Mouse (Mus musculus): ENCODE data around the gene Vmn2r111.
"Not testable (repeated sequence)": the region's sequence is repeated elsewhere in the genome, so short reads cannot be mapped to it uniquely, and the experiment has no call there.

Vmn2r111 gene

DNA sequence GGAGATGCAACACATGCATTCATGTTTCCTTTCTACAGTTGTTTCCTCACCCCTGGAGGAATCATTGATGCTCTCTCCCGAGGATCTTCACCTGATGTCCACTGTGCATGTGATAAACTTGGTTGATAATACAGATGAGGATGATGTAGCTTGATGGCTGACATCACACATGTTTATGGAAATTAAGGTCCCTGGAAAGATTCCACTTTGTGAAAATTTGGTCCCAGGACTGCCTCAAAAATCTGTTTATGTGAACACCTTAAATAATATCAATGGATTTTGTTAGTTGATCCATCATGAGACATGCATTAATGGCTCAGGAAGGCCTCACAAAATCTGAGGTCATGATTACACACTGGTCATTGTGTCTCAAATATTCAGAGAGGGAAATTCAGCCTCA lies at the start of gene Vmn2r111:
Gene Vmn2r111 (minus strand): TSS at position 101 of the 400 bp plus-strand sequence.
- DNase-seq: not testable (repeated sequence)

DNA sequence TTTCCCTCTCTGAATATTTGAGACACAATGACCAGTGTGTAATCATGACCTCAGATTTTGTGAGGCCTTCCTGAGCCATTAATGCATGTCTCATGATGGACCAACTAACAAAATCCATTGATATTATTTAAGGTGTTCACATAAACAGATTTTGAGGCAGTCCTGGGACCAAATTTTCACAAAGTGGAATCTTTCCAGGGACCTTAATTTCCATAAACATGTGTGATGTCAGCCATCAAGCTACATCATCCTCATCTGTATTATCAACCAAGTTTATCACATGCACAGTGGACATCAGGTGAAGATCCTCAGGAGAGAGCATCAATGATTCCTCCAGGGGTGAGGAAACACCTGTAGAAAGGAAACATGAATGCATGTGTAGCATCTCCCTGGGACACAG lies 27.4 kb upstream of the Vmn2r111 start, which contains the start of gene Vmn2r112:
Gene Vmn2r112 (plus strand): TSS at position 301 of the 400 bp plus-strand sequence.
- not testable (repeated sequence) for DNase-seq

DNA sequence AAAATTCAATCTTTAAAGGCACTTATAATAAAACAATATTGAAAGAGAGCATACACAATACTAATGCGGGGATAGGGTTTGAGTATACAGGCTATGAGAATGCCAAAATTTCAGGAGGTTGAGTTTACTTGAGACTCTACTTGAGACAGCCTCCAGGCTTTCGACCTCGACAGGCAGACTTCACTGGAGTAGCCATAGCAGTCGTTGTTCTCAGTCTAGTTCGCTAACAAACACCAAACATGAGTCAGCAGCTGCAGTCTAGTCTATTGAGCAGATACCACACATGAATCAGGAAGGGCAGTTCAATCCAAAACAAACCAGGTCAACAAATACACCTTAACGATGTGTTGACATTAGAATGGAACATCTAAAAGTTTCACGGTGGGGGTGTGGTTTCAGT lies 52.8 kb downstream of the Vmn2r111 start:
- DNase-seq: not testable (repeated sequence)

DNA sequence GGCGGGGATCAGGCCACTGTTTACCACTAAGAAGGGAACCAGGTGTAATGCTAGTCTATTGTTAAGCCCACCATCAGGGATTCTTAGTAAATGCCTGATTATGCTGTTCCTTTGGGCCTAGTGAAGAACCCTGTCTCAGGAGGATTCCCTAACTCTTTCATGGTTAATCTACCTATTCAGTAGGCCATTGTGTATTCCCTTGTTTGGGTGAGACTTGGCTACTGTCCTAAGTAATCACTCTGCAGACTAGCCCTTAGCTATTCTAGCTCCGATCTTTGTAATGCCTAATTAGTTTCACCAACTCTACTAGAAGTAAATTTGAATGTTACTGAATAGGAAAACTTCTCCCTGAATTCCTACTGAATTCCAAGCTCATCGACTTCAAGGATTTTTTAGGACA lies 53.2 kb downstream of the Vmn2r111 start:
- not testable (repeated sequence) for DNase-seq

DNA sequence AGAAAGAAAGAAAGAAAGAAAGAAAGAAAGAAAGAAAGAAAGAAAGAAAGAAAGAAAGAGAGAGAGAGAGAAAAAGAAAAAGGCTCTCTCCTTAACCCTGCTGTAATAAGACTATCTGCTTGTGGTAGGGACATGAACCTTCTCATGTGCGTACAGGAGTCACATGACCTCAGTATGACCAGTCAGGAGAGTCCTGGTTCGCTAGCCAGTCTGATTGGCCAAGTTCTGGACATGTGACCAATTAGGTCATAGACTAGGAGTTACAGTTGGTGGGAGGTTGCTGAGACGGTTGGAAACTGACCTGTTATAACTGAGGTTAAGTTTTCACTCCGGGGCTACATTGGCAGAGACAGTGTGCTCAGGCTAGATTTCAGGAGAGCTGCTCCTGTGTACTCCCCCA lies 76.2 kb downstream of the Vmn2r111 start:
- no peak for DNase-seq

Data from kidney, adult 11 months (tissue).